Mouse (Mus musculus): ENCODE measurements around the gene Kdm5a. TPM values are rescaled to one million over a fixed set of nuclear protein-coding genes. Genes with fewer than 3 reads are reported as not detected.

Gene Kdm5a
- polyA plus RNA-seq, 1 experiment, result 7.5 TPM

DNA sequence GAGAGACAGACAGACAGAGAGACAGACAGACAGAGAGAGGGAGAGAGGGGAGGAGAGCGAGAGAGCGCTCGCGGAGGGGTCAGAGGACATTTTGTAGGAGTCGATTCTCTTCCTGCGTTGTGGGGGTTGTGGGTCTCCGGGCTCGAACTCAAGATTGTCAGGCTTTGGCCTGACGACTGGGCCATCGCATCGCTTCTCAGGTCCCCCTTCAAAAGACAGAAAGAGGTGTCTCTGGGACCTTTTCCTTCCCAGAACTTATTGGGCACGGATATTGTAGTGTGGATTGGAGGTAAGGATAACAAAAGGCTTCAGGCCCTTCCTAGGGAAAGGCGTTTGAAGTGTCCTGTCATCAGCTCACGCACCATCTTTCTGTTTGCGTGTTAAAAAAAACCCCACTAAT, 1.1 kb downstream of the Kdm5a start:
- Histone ChIP-seq H3K79me2 (ENCODE audit: control insufficient read depth, insufficient read depth) (peaks cover 37% of the 10 kb centered on the region), H3K27me3 (ENCODE audit: control insufficient read depth, insufficient read depth, insufficient read length) (no peaks in the 10 kb centered on the region), H3K4me3 (peak overlapping the region; percentile 96), H3K36me3 (ENCODE audit: control insufficient read depth, insufficient read depth) (peaks cover 3% of the 10 kb centered on the region), H3ac (ENCODE audit: control insufficient read depth, insufficient read length) (peak overlapping the region; percentile 68), H3K4me2 (ENCODE audit: low read depth) (peak overlapping the region; percentile 91)
- TF ChIP-seq SRF (IDR thresholded peaks at IDR 0.05; ENCODE audit: control insufficient read depth, insufficient read length, low read depth) (no peak), MYOD1 (IDR thresholded peaks at IDR 0.05; ENCODE audit: control insufficient read depth in 1 of 3, insufficient read length in 2 of 3, low read depth in 2 of 3) (no peak), TCF3 (IDR thresholded peaks at IDR 0.05; ENCODE audit: insufficient read length, low read depth) (no peak), POLR2A (IDR thresholded peaks at IDR 0.05; ENCODE audit: insufficient read length, low read depth) (no peak), USF1 (IDR thresholded peaks at IDR 0.05; ENCODE audit: low read depth) (no peak), MAX (IDR thresholded peaks at IDR 0.05; ENCODE audit: low read depth) (no peak), E2F4 (IDR thresholded peaks at IDR 0.05; ENCODE audit: insufficient read depth) (no peak), POLR2AphosphoS2 (IDR thresholded peaks at IDR 0.05; ENCODE audit: insufficient read length, low read depth) (no peak), TCF12 (IDR thresholded peaks at IDR 0.05; ENCODE audit: insufficient read depth, poor library complexity, severe bottlenecking) (no peak), MYOG (IDR thresholded peaks at IDR 0.05; ENCODE audit: control insufficient read depth in 1 of 3, insufficient read depth in 1 of 3, insufficient read length in 2 of 3, low read depth in 2 of 3) (no peak), CEBPB (IDR thresholded peaks at IDR 0.05; ENCODE audit: insufficient read depth, poor library complexity, severe bottlenecking) (no peak), REST (IDR thresholded peaks at IDR 0.05; ENCODE audit: insufficient read depth, insufficient read length) (no peak)

DNA sequence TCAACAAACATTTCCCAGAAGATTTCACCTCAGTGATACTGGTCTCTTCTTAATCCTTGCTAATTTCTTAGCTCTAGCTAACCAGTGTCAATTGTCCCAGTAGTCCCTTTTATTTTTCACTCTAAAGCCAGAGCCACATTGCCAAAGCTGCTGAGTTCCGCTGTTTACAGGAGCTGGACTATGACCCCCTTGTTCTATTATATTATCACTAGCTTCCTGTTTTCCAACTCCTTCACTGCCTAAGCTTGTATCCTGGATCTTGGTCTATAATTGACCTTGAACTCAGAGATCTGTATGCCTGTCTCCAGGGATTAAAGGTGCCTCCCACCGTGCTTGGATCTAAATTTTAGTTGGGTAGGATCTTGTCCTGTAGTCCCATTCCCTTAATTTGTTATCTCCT, 12.8 kb downstream of the Kdm5a start:
- Histone ChIP-seq H3K79me2 (ENCODE audit: control insufficient read depth, insufficient read depth) (peaks cover 4% of the 10 kb centered on the region), H3K36me3 (ENCODE audit: control insufficient read depth, insufficient read depth) (peaks cover 66% of the 10 kb centered on the region)
- TF ChIP-seq MYOD1 (IDR thresholded peaks at IDR 0.05; ENCODE audit: control insufficient read depth in 1 of 3, insufficient read length in 2 of 3, low read depth in 2 of 3) (no peak), TCF12 (IDR thresholded peaks at IDR 0.05; ENCODE audit: insufficient read depth, poor library complexity, severe bottlenecking) (no peak), CEBPB (IDR thresholded peaks at IDR 0.05; ENCODE audit: insufficient read depth, poor library complexity, severe bottlenecking) (no peak), SRF (IDR thresholded peaks at IDR 0.05; ENCODE audit: control insufficient read depth, insufficient read length, low read depth) (no peak), MYOG (IDR thresholded peaks at IDR 0.05; ENCODE audit: control insufficient read depth in 1 of 3, insufficient read depth in 1 of 3, insufficient read length in 2 of 3, low read depth in 2 of 3) (no peak), E2F4 (IDR thresholded peaks at IDR 0.05; ENCODE audit: insufficient read depth) (no peak), USF1 (IDR thresholded peaks at IDR 0.05; ENCODE audit: low read depth) (no peak), MAX (IDR thresholded peaks at IDR 0.05; ENCODE audit: low read depth) (no peak), TCF3 (IDR thresholded peaks at IDR 0.05; ENCODE audit: insufficient read length, low read depth) (no peak), POLR2AphosphoS2 (IDR thresholded peaks at IDR 0.05; ENCODE audit: insufficient read length, low read depth) (no peak), REST (IDR thresholded peaks at IDR 0.05; ENCODE audit: insufficient read depth, insufficient read length) (no peak), POLR2A (IDR thresholded peaks at IDR 0.05; ENCODE audit: insufficient read length, low read depth) (no peak)

DNA sequence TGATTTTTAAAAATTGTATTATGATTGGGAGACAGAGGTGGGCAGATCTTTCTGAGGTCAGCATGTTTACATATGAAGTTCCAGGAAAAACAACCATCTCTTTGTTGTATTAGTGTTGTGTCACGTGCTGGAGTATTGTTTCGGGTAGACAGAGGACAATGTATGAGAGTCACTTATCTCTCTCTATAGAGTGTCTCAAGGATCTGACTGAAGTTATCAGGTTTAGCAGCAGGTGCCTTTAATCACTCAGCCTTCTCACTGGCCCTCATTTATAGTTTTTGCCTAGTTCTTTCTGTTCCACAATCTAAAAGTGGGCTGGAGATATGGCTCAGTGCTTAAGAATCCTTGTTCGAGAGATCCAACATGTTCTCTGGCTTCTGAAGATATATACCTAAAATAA, 26.1 kb downstream of the Kdm5a start:
- Histone ChIP-seq H3K79me2 (ENCODE audit: control insufficient read depth, insufficient read depth) (no peaks in the 10 kb centered on the region), H3K36me3 (ENCODE audit: control insufficient read depth, insufficient read depth) (peaks cover 68% of the 10 kb centered on the region)

More for the DNA sequence above, 12.8 kb downstream of the Kdm5a start:
- H3ac ChIP-seq (ENCODE audit: control insufficient read depth, insufficient read length), result no peak overlapping the region
- H3K4me3 ChIP-seq, result no peak overlapping the region
- no peaks in the 10 kb centered on the region for H3K27me3 ChIP-seq (ENCODE audit: control insufficient read depth, insufficient read depth, insufficient read length)
- H3K4me2 ChIP-seq (ENCODE audit: low read depth), result no peak overlapping the region

DNA sequence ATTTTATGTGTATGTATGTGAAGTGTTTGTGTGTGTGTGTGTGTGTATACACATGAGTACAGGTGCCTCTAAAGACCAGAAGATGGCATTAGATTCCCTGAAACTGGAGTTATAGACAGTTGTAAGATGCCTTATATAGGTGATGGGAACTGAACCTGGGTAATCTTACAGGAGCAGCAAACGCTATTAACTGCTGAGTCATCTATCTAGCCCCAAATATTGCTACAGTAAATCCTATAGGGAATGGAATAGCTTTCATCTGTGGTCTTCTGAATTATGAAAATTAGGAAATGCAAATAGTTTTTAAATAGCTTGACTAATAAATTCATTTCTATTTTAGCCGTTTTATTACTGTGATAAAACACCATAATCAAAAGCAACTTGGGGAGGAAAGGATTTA, 28.9 kb downstream of the Kdm5a start:
- TF ChIP-seq POLR2A (IDR thresholded peaks at IDR 0.05; ENCODE audit: insufficient read length, low read depth) (no peak), REST (IDR thresholded peaks at IDR 0.05; ENCODE audit: insufficient read depth, insufficient read length) (no peak), E2F4 (IDR thresholded peaks at IDR 0.05; ENCODE audit: insufficient read depth) (no peak), MAX (IDR thresholded peaks at IDR 0.05; ENCODE audit: low read depth) (no peak), POLR2AphosphoS2 (IDR thresholded peaks at IDR 0.05; ENCODE audit: insufficient read length, low read depth) (no peak), USF1 (IDR thresholded peaks at IDR 0.05; ENCODE audit: low read depth) (no peak)
- Histone ChIP-seq H3ac (ENCODE audit: control insufficient read depth, insufficient read length) (no peak overlapping the region), H3K27me3 (ENCODE audit: control insufficient read depth, insufficient read depth, insufficient read length) (no peaks in the 10 kb centered on the region), H3K79me2 (ENCODE audit: control insufficient read depth, insufficient read depth) (no peaks in the 10 kb centered on the region), H3K4me3 (no peak overlapping the region), H3K36me3 (ENCODE audit: control insufficient read depth, insufficient read depth) (peaks cover 64% of the 10 kb centered on the region), H3K4me2 (ENCODE audit: low read depth) (no peak overlapping the region)

More for the DNA sequence above, 26.1 kb downstream of the Kdm5a start:
- Histone ChIP-seq H3ac (ENCODE audit: control insufficient read depth, insufficient read length) (no peak overlapping the region), H3K4me2 (ENCODE audit: low read depth) (no peak overlapping the region), H3K27me3 (ENCODE audit: control insufficient read depth, insufficient read depth, insufficient read length) (no peaks in the 10 kb centered on the region), H3K4me3 (no peak overlapping the region)
- TF ChIP-seq E2F4 (IDR thresholded peaks at IDR 0.05; ENCODE audit: insufficient read depth) (no peak), POLR2AphosphoS2 (IDR thresholded peaks at IDR 0.05; ENCODE audit: insufficient read length, low read depth) (no peak), REST (IDR thresholded peaks at IDR 0.05; ENCODE audit: insufficient read depth, insufficient read length) (no peak), TCF12 (IDR thresholded peaks at IDR 0.05; ENCODE audit: insufficient read depth, poor library complexity, severe bottlenecking) (no peak)

DNA sequence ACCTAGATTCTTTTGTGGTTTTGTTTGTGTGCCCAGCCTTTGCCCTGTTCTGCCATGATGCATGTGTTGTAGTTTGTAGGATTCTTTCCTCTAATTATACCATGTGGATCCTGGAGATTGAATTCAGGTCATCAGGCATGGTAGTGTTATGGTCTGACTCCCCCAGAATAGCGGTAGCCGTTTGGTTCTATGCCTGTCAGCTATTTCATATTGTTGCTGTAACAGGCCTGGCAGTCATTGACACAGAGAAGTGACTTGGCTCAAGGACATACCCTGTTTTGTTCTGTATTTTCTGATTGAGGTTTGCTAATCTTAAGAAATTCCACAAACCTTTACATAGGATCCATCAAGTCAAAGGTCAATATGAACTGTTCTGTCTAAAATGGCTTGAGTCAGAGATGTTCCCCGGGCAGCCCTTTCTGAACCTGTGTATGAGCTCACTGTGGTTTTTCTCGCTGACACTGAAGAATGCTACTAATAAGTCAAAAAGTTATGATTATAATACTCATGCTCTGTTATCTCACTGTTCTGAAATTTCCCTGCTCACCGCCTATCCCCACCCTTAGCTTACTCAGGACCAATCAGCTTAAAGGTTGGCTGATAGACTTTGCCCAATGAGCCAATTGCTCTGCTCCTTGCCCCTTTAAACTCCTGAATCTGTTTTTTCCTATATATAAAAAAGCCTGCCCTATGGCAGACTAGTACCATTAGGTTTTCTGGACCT, 31.9 kb downstream of the Kdm5a start:
- no peak for TF ChIP-seq MAX (IDR thresholded peaks at IDR 0.05; ENCODE audit: low read depth)
- TF ChIP-seq REST (IDR thresholded peaks at IDR 0.05; ENCODE audit: insufficient read depth, insufficient read length), result no peak
- TF ChIP-seq MYOG (IDR thresholded peaks at IDR 0.05; ENCODE audit: control insufficient read depth in 1 of 3, insufficient read depth in 1 of 3, insufficient read length in 2 of 3, low read depth in 2 of 3), result no peak
- TF ChIP-seq SRF (IDR thresholded peaks at IDR 0.05; ENCODE audit: control insufficient read depth, insufficient read length, low read depth), result no peak
- no peak for TF ChIP-seq TCF12 (IDR thresholded peaks at IDR 0.05; ENCODE audit: insufficient read depth, poor library complexity, severe bottlenecking)
- no peak for TF ChIP-seq TCF3 (IDR thresholded peaks at IDR 0.05; ENCODE audit: insufficient read length, low read depth)
- TF ChIP-seq POLR2A (IDR thresholded peaks at IDR 0.05; ENCODE audit: insufficient read length, low read depth), result no peak
- TF ChIP-seq USF1 (IDR thresholded peaks at IDR 0.05; ENCODE audit: low read depth), result no peak
- TF ChIP-seq MYOD1 (IDR thresholded peaks at IDR 0.05; ENCODE audit: control insufficient read depth in 1 of 3, insufficient read length in 2 of 3, low read depth in 2 of 3), result no peak
- TF ChIP-seq POLR2AphosphoS2 (IDR thresholded peaks at IDR 0.05; ENCODE audit: insufficient read length, low read depth), result no peak
- TF ChIP-seq CEBPB (IDR thresholded peaks at IDR 0.05; ENCODE audit: insufficient read depth, poor library complexity, severe bottlenecking), result no peak
- no peak for TF ChIP-seq E2F4 (IDR thresholded peaks at IDR 0.05; ENCODE audit: insufficient read depth)
- Histone ChIP-seq H3K4me3 (no peak overlapping the region), H3ac (ENCODE audit: control insufficient read depth, insufficient read length) (no peak overlapping the region)

More for the DNA sequence above, 31.9 kb downstream of the Kdm5a start:
- Histone ChIP-seq H3K79me2 (ENCODE audit: control insufficient read depth, insufficient read depth) (no peaks in the 10 kb centered on the region), H3K36me3 (ENCODE audit: control insufficient read depth, insufficient read depth) (peaks cover 63% of the 10 kb centered on the region), H3K4me2 (ENCODE audit: low read depth) (no peak overlapping the region), H3K27me3 (ENCODE audit: control insufficient read depth, insufficient read depth, insufficient read length) (no peaks in the 10 kb centered on the region)
